Mouse (Mus musculus) left cerebral cortex, postnatal 14 days (tissue): ENCODE measurements at regions not wholly inside any gene's neighbourhood (a gene's known extent, or its start where the extent isn't known, plus 50 kb on each side); places are given as distances from the start of the nearest gene placed in this dataset.

Source experiments
- DNase-seq, 2 experiments: peaks; one replicate each; pipeline ENCODE4 v3.0.0; 2021 to 2022; ENCODE audit warnings: low spot score in 2 of 2, mixed read lengths in 1 of 2
- intact Hi-C: fragments of 180-260 bp; cut with DNase I; formaldehyde crosslinking; loops from one replicate; pipeline ENCODE4 v1.15.1; 2025

DNA sequence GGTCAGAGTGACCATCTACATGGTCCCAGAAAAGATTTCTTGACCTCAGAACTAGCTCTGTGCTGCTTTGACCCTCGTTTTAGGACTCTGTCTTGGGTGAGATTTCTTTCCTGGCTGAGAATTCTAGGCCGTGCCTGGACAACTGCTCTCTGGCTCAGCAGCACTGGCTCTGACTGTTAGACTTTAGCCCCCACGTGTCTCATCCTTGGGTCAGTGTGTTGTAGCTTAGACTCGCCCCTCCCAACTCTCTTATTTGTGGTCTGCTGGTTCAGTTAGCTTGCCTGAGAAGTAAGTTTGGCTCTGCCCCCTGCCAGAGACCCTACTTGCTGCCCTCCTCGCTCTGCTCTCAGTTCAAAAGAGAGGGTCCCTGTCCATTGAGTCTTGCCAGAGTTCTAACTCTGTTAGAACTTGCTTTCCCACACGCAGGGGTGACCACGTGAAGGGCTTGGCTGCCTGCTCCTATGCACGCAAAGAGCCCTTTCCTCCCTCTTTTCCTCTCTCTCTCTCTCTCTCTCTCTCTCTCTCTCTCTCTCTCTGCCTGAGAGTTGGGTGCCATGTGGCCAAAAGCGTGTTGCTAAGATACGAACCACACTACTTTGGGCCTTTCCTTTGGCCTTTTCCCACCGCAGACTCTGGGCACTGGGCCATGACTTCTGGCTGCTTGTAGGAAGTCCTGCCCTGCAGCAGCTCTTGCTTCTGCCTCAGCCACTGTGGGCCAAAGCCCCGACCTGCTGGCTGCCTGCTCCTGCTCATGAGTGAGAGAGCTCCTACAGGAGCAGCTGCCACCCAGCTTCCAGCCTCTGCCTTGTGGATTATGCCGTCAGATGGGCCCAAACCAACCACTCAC is 344.2 kb upstream of the Amot start:
- intact Hi-C loops = no loop called here
- DNase-seq = peak; percentile 15 to 26

DNA sequence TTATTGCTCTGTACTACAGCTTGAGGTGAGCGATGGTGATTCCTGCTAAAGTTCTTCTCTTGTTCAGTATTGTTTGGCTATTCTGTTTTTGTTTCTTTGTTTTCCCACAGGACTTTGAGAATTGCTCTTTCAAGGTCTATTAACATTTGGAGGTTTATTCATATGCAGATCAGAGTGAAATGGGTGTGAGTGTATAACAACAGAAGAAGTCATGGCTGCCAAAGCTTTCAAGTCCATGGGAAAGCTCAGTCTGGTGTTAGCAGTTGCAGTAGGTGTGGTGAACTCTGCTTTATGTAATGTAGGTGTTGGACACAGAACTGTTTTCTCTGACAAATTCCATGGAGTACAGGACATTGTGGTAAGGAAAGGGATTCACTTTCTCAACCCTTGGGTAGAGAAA is 328.1 kb upstream of the Amot start:
- intact Hi-C loops = no loop called here
- DNase-seq = no peak

DNA sequence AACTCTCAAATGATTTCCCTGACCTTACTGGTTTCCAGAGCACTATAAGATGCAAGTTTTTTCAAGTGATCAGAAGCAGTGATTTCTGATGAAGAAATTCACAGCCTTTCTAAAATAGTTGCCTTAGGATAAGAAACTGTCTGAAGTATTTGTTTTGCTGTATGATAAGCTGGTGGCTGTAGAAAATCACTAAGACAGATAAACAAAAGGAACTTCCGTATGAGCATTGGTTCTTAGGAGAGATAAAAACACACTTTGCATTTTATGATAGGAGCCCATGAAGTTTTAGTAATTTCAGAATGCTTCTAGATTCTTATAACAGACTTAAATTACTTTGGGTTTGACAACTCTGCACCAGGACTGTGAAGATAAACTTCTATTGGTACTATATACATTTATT is 308.0 kb upstream of the Amot start:
- intact Hi-C loops = no loop called here

More for the DNA sequence above, 308.0 kb upstream of the Amot start:
- DNase-seq = no peak
